Mouse (Mus musculus) thymus, adult 2 months (tissue): ENCODE data around the gene Tecta.

Experiments used
- CTCF ChIP-seq: fragments of 200-500 bp; IDR thresholded peaks from 2 replicates; pipeline ENCODE4 v1.5.1; 2012; ENCODE audit warnings: mild to moderate bottlenecking, control low read depth, low read length, moderate library complexity, borderline replicate concordance; ENCODE audit not compliant: control insufficient read depth, poor library complexity, insufficient read depth; ENCODE audit errors: extremely low read depth
- POLR2A ChIP-seq: fragments of 200-500 bp; IDR thresholded peaks from 2 replicates; pipeline ENCODE4 v1.6.1; 2012; ENCODE audit warnings: mild to moderate bottlenecking, low read length, control low read depth, moderate library complexity; ENCODE audit not compliant: control insufficient read depth, poor library complexity, insufficient read depth; ENCODE audit errors: extremely low read depth

GRCm38 (mm10) chr9:42413345-42413744 is 13.6 kb upstream of the Tecta start:
- TF ChIP-seq POLR2A (no peak), CTCF (no peak)
